ENCODE assay signal across 22 mouse cellular contexts in the genomic region with DNA sequence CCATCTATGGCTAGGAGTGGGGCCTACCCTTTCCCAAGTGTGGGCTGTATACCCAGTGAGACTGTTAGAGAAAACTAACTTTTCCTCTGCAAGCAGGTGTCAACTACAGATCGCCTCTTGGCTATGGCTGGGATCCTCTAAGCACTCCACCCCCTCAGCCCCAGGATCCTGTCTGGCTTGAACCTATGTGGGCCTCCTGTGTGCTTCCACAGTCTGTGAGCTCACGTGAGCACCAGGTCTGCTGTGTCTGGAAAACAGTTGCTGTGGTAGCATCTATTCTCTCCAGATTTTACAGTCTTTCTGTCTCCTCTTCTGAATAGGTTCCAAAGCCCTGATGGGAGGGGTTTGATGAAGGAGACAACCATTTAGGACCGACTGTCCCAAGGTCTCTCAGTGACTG.
A peak's percentile ranks its signal among the peaks of the same experiment; 100 is the strongest.
DNase-seq lines count a peak whose midpoint lies in the region; ATAC-seq and TF ChIP-seq lines count a peak whose summit lies in the region.
"Had no signal": no experiment of that assay in that cellular context is flagged by ENCODE, and none has a peak within 500 bp of the region (broad histone marks: within the 10 kb centered on the region; RNA-seq: fewer than 3 reads in every experiment).

No protein-coding gene starts in this region.

- no peak for DNase-seq in gastrocnemius, adult 2 months
- no peak for DNase-seq in gastrocnemius, adult 8-10 months (ENCODE audit: low spot score in 2 of 2)
- peak; percentile 17 for DNase-seq in neural tube, embryonic 11.5 days (ENCODE audit: low spot score)
- no peak for DNase-seq in neural tube, embryonic 10.5 days (ENCODE audit: extremely low spot score, low spot score)
- DNase-seq in limb, embryonic 14.5 days (ENCODE audit: low spot score), result no peak
- DNase-seq in spleen, postnatal 10 days (ENCODE audit: low spot score in 2 of 2), result no peak
- DNase-seq: adrenal gland, postnatal 14 days; cerebellum, adult 18-20 months; cerebellum, adult 9-11 months; cerebellum, postnatal 36 days; gastrocnemius, postnatal 36 days; heart, adult 18-20 months; heart, postnatal 14 days had no signal

- H3K4me1 ChIP-seq in neural tube, embryonic 11.5 days (ENCODE audit: control insufficient read depth, insufficient read depth, low read length), result no peaks in the 10 kb centered on the region
- H3K4me1 ChIP-seq in limb, embryonic 14.5 days (ENCODE audit: control insufficient read depth, insufficient read depth, low read length), result peaks cover 10% of the 10 kb centered on the region; the same call in 1 of the 2 replicates
- H3K4me1 ChIP-seq: forebrain, embryonic 15.5 days; heart, embryonic 10.5 days; heart, embryonic 15.5 days; hindbrain, embryonic 13.5 days had no signal

- ATAC-seq in neural tube, embryonic 11.5 days (ENCODE audit: insufficient read depth, low FRiP score, low TSS enrichment), result no peak
- ATAC-seq in limb, embryonic 14.5 days (ENCODE audit: low FRiP score, low read depth), result 0 out of 2 replicates have a peak, but pooled peaks have one; percentile 16
- ATAC-seq: activated CD4-positive, CD25-positive, alpha-beta regulatory T cell, adult 4 months; forebrain, embryonic 15.5 days; hindbrain, postnatal 0 days; Patski had no signal

- no peaks in the 10 kb centered on the region for H3K36me3 ChIP-seq in neural tube, embryonic 11.5 days (ENCODE audit: control insufficient read depth, insufficient read depth, low read length)
- H3K36me3 ChIP-seq in limb, embryonic 14.5 days (ENCODE audit: control insufficient read depth, insufficient read depth, low read length), result no peaks in the 10 kb centered on the region
- H3K36me3 ChIP-seq: embryonic facial prominence, embryonic 15.5 days; forebrain, embryonic 15.5 days; heart, embryonic 10.5 days; heart, embryonic 15.5 days; hindbrain, embryonic 13.5 days had no signal

- no peak overlapping the region for H3K4me2 ChIP-seq in neural tube, embryonic 11.5 days (ENCODE audit: low read depth)
- no peak overlapping the region for H3K4me2 ChIP-seq in limb, embryonic 14.5 days (replicated peaks; ENCODE audit: low read depth, low read length, severe bottlenecking)
- H3K4me2 ChIP-seq: embryonic facial prominence, embryonic 15.5 days; forebrain, embryonic 15.5 days; heart, embryonic 15.5 days; hindbrain, embryonic 13.5 days had no signal

- TF ChIP-seq CTCF in gastrocnemius, adult 2 months (IDR thresholded peaks at IDR 0.05), result no peak

- WGBS in neural tube, embryonic 11.5 days, result 59% methylated on average over 3 of the region's 3 CpGs
- WGBS in limb, embryonic 14.5 days, result 55% methylated on average over 3 of the region's 3 CpGs

- intact Hi-C loops in gastrocnemius, adult 2 months (cut with DNase I), result no loop called here

- H3K9ac ChIP-seq in neural tube, embryonic 11.5 days (ENCODE audit: low read length), result no peak overlapping the region
- H3K9ac ChIP-seq in limb, embryonic 14.5 days (ENCODE audit: low read depth, low read length, severe bottlenecking), result no peak overlapping the region
- H3K9ac ChIP-seq: embryonic facial prominence, embryonic 15.5 days; forebrain, embryonic 15.5 days; heart, embryonic 15.5 days; hindbrain, embryonic 13.5 days had no signal

- TF ChIP-seq POLR2A in limb, embryonic 14.5 days (IDR thresholded peaks at IDR 0.05; ENCODE audit: borderline replicate concordance, extremely low read depth, insufficient read depth, insufficient read length), result no peak

- H3K9me3 ChIP-seq in neural tube, embryonic 11.5 days (ENCODE audit: control insufficient read depth, low read length), result no peaks in the 10 kb centered on the region
- H3K9me3 ChIP-seq in limb, embryonic 14.5 days (ENCODE audit: control insufficient read depth, low read length), result no peaks in the 10 kb centered on the region
- H3K9me3 ChIP-seq: embryonic facial prominence, embryonic 15.5 days; forebrain, embryonic 15.5 days; heart, embryonic 10.5 days; heart, embryonic 15.5 days; hindbrain, embryonic 13.5 days had no signal

- 0 out of 2 replicates have a peak overlapping the region, but pooled peaks have one; percentile 38 for H3K27ac ChIP-seq in gastrocnemius, adult 2 months
- no peak overlapping the region for H3K27ac ChIP-seq in neural tube, embryonic 11.5 days (ENCODE audit: low read depth, low read length)
- no peak overlapping the region for H3K27ac ChIP-seq in limb, embryonic 14.5 days (replicated peaks; ENCODE audit: low read depth, low read length)
- H3K27ac ChIP-seq: embryonic facial prominence, embryonic 15.5 days; forebrain, embryonic 15.5 days; heart, embryonic 10.5 days; heart, embryonic 15.5 days; hindbrain, embryonic 13.5 days; hindbrain, postnatal 0 days had no signal

- H3K4me3 ChIP-seq in gastrocnemius, adult 2 months, result no peak overlapping the region
- H3K4me3 ChIP-seq in neural tube, embryonic 11.5 days (ENCODE audit: low read depth, low read length), result no peak overlapping the region
- no peak overlapping the region for H3K4me3 ChIP-seq in limb, embryonic 14.5 days (replicated peaks; ENCODE audit: low read length)
- H3K4me3 ChIP-seq: embryonic facial prominence, embryonic 15.5 days; forebrain, embryonic 15.5 days; heart, embryonic 10.5 days; heart, embryonic 15.5 days; hindbrain, embryonic 13.5 days had no signal

- H3K27me3 ChIP-seq in neural tube, embryonic 11.5 days (ENCODE audit: control insufficient read depth, insufficient read depth, low read length), result no peaks in the 10 kb centered on the region
- no peaks in the 10 kb centered on the region for H3K27me3 ChIP-seq in limb, embryonic 14.5 days (ENCODE audit: control insufficient read depth, insufficient read depth, low read length)
- H3K27me3 ChIP-seq: CH12.LX; embryonic facial prominence, embryonic 15.5 days; forebrain, embryonic 15.5 days; heart, embryonic 15.5 days; hindbrain, embryonic 13.5 days; Patski had no signal
